Mouse (Mus musculus): Measurements from ENCODE around the gene Grb2. TPM values are rescaled to one million over a fixed set of nuclear protein-coding genes. Genes with fewer than 3 reads are reported as not detected.
A peak's percentile ranks its signal among the peaks of the same experiment; 100 is the strongest.

The Grb2 gene
- total RNA-seq, 1 experiment from 2014 or later, result 103 TPM

GRCm38 (mm10) chr11:115606733-115607132 lies 101.7 kb downstream of the Grb2 start:
- DNase-seq, result no peak

DNA sequence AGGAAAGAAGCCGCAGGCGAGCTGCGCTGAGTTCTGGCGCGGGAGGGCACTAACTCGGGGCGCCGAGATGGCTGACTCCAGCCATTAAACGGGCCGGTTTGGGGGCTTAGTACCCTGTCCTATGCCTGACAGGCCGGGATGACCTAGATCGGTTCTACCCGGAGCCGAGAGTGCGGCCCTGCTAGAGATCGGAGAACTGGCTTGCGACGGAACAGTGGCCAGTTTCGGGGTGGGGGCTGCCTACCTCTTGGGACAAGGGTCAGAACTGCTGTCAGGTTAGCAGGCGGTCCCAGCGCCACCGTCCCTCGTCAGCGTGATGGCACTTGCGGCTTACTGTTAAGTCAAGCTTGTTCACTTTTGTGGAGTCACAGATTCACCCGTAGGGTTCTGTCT lies 104.1 kb downstream of the Grb2 start:
- DNase-seq, result peak; percentile 66

DNA sequence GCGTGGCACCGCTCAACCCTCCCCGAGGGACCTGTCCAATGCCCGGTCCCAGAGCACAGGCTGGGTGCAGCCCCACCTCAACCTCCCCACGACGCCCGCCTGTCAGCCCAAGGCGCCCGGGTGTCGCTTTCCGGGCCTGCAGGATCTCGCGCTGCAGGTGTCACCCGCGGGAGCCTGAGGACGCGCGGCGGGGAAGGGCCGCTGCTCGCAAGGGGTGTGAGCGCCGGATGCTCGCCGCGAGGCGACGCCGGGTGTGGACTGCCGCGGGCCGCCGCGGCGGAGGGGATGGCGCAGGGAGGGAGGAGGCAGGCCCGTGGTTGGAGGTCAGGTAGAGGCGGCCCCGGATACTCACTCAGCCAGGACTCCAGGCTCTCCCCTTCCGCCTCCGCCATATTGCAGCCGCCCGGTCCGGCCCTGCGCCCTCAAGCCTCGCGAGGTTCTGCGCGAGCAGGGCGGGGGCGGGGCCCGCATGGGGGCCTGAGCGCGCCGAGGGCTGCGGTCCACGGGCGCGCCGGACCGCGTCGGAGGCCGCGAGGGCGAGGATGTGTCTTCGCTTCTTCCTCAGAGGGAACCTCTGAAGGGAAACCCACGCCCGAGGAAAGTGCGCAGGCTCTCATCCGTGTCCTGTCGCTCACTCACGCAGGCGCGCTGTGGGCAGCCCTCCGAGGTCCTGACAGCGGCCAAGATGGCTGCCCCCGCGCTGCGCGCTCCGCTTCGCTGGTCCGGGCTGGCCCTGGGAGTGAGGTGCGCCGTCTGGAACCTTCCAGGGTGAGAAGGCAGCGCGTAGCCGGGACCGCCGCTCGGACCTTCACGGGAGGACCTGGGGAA lies 104.7 kb downstream of the Grb2 start, which contains the start of the genes Mrps7 and Gga3:
Gene Mrps7, plus strand, starts transcription at position 450 of the 828 bp plus-strand sequence.
Gene Gga3, minus strand, starts transcription at position 576 of the 828 bp plus-strand sequence.
- peak; percentile 97 for DNase-seq

DNA sequence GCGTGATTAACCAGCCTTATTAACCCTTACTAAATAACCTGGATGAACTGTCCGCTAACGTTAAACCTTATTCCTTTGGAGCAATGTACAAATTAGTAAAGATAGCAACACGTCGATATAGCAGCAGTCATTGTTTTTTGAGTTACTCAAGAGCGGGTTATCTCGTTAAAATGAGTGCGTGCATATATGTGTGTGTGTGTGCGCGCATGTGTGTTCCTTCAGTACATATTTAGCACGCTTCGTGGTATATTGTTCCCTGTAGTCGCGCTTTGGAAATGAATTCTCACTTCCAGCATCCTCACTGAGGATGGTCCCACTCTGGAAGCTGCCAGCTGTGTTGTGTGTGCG lies 105.3 kb downstream of the Grb2 start:
- DNase-seq, result no peak

DNA sequence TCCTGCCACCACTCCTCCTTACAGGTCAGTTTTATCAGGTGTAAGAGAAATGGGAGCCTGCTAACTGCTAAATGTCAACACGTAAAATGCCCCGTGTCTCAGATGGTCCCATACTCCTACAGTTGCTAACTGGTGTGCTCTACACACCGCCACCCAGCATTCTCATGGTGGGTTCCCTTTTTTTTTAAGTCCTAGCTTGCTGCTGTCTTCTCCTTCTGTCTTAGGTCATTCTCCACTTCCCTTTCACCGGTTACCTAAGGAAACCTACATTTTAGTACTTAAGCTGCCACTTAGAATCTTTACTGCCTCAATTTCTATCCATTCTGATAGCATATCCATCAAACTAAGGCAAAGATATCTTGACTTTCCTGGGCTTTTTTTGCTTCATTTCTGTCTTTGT lies 107.2 kb downstream of the Grb2 start:
- no peak for DNase-seq

GRCm38 (mm10) chr11:115600743-115601142 lies 107.7 kb downstream of the Grb2 start:
- DNase-seq, result no peak

DNA sequence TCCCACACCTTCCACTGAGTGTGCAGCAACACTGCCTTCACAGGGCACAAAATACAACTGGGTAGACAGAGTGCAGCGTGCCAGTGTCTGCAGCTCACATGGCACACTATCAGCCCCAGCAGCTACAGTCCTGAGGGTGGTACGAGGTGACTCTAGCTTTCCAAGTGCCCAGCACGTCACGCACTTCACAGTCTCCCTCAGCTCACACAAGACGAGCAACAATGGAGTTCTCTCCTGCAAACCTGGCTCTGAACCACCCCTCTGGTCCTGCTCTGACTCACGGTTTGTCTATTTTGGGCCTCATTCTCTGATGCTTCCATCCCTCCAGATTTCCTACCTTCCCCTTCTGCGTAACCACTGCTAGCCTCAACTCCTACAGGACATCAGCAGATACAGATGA lies 108.7 kb downstream of the Grb2 start:
- DNase-seq, result no peak

DNA sequence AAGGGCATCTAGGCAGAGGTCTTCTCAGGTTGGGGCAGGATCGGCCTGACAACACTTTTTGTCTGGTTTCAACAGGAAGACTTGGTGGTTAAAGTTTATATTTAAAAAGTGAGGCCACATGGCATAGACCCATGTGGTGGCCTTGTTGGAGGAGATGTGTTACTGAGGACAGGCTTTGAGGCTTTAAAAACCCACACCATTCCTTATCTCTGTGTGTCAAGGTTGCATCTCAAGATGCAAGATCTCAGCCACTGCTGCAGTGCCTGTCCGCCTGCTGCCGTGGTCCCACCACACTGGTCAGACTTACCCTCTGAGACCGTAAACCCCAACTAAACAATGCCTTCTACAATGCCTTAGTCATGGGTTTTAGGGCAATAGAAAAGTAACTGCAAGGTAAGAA lies 110.1 kb downstream of the Grb2 start:
- no peak for DNase-seq

DNA sequence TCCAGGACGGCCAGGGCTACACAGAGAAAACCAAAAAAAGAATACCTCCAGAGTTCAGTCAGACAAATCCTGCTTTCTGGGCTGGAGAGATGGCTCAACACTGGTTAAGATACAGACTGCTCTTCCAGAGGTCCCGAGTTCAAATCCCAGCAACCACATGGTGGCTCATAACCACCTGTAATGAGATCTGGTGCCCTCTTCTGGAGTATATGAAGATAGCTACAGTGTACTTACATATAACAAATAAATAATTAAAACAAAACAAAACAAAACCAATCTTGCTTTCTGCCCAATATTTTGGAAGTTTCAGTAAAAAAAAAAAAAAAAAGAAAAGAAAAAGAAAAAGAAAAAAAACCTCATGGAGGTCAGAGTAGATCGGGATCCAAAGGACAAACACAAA lies 113.2 kb downstream of the Grb2 start:
- DNase-seq, result no peak

Other genes starting within 250 kb of the Grb2 start
- gene Slc16a5, start 246.1 kb downstream of the Grb2 start, total RNA-seq (2021), result 1.2 and 1.3 TPM in 2 replicates
- 6.9 and 9.1 TPM in 2 replicates for gene Armc7, start 232.9 kb downstream of the Grb2 start, total RNA-seq (2021)
- 73.8 and 89.8 TPM in 2 replicates for gene Nt5c, start 216.7 kb downstream of the Grb2 start, total RNA-seq (2021)
- gene Jpt1, start 194.2 kb downstream of the Grb2 start, total RNA-seq (2021), result 99.8 and 101 TPM in 2 replicates
- gene Sumo2, start 172.3 kb downstream of the Grb2 start, total RNA-seq (2021), result 262 and 272 TPM in 2 replicates
- gene Nup85, start 144.2 kb downstream of the Grb2 start, total RNA-seq (2021), result 40.7 and 52.8 TPM in 2 replicates
- 81.0 and 87.7 TPM in 2 replicates for gene Mrps7, start 104.7 kb downstream of the Grb2 start, total RNA-seq (2021)
- gene Gga3, start 104.5 kb downstream of the Grb2 start, total RNA-seq (2021), result 19.5 and 23.8 TPM in 2 replicates
- gene Mif4gd, start 95.6 kb downstream of the Grb2 start, total RNA-seq (2021), result 98.2 and 112 TPM in 2 replicates
- 181 and 188 TPM in 2 replicates for gene Slc25a19, start 80.3 kb downstream of the Grb2 start, total RNA-seq (2021)
- gene Tmem94, start 56.8 kb upstream of the Grb2 start, total RNA-seq (2021), result 64.4 and 65.1 TPM in 2 replicates
- gene Caskin2, start 105.0 kb upstream of the Grb2 start, total RNA-seq (2021), result 53.7 and 57.5 TPM in 2 replicates
- 16.3 and 20.3 TPM in 2 replicates for gene Tsen54, start 106.1 kb upstream of the Grb2 start, total RNA-seq (2021)
- gene Llgl2, start 115.5 kb upstream of the Grb2 start, total RNA-seq (2021), result 11.4 and 11.8 TPM in 2 replicates
- gene Myo15b, start 149.8 kb upstream of the Grb2 start, total RNA-seq (2021), result 0.26 TPM in 1 of 2 replicates, not detected in the other
- 0.82 and 1.3 TPM in 2 replicates for gene Smim5, start 191.4 kb upstream of the Grb2 start, total RNA-seq (2021)
- gene Smim6, start 203.4 kb upstream of the Grb2 start, total RNA-seq (2021), result not detected in 2 replicates
- gene Sap30bp, start 224.7 kb upstream of the Grb2 start, total RNA-seq (2021), result 40.9 and 42.9 TPM in 2 replicates
- gene Recql5, start 224.9 kb upstream of the Grb2 start, total RNA-seq (2021), result 18.3 and 22.3 TPM in 2 replicates

Measured in adrenal gland, postnatal 14 days (tissue).